In genomic region chr2:150979861-150980620, GRCm38 (mm10) we compare ENCODE assay signal across 17 mouse cellular contexts.
"Had no signal": no experiment of that assay in that cellular context is flagged by ENCODE, and none has a peak within 500 bp of the region (broad histone marks: within the 10 kb centered on the region; RNA-seq: fewer than 3 reads in every experiment).

No protein-coding gene starts in this region.

- H3K9ac ChIP-seq: limb, embryonic 15.5 days; liver, embryonic 15.5 days; lung, embryonic 14.5 days; neural tube, embryonic 13.5 days; stomach, embryonic 15.5 days had no signal

- H3K27me3 ChIP-seq: limb, embryonic 15.5 days; liver, embryonic 15.5 days; neural tube, embryonic 13.5 days; stomach, embryonic 15.5 days had no signal

- DNase-seq: kidney, adult 11 months; kidney, adult 9 months; kidney, postnatal 36 days; lung, embryonic 14.5 days; lung, postnatal 10 days; lung, postnatal 4 days; midbrain, embryonic 14.5 days; right cerebral cortex, postnatal 14 days; thymus, adult 18-20 months; thymus, postnatal 14 days had no signal

- H3K4me3 ChIP-seq: layer of hippocampus, adult 2 months; limb, embryonic 15.5 days; liver, embryonic 15.5 days; midbrain, embryonic 10.5 days; neural tube, embryonic 13.5 days; stomach, embryonic 15.5 days had no signal

- H3K4me2 ChIP-seq: limb, embryonic 15.5 days; liver, embryonic 15.5 days; lung, embryonic 14.5 days; neural tube, embryonic 13.5 days; stomach, embryonic 15.5 days had no signal

- H3K4me1 ChIP-seq: limb, embryonic 15.5 days; midbrain, embryonic 10.5 days; neural tube, embryonic 13.5 days; stomach, embryonic 15.5 days had no signal

- H3K9me3 ChIP-seq: limb, embryonic 15.5 days; liver, embryonic 15.5 days; midbrain, embryonic 10.5 days; neural tube, embryonic 13.5 days; stomach, embryonic 15.5 days had no signal

- H3K27ac ChIP-seq: kidney, postnatal 0 days; layer of hippocampus, adult 2 months; limb, embryonic 15.5 days; liver, embryonic 15.5 days; midbrain, embryonic 10.5 days; neural tube, embryonic 13.5 days; stomach, embryonic 15.5 days had no signal

- H3K36me3 ChIP-seq: limb, embryonic 15.5 days; stomach, embryonic 15.5 days had no signal
